In the genomic region with DNA sequence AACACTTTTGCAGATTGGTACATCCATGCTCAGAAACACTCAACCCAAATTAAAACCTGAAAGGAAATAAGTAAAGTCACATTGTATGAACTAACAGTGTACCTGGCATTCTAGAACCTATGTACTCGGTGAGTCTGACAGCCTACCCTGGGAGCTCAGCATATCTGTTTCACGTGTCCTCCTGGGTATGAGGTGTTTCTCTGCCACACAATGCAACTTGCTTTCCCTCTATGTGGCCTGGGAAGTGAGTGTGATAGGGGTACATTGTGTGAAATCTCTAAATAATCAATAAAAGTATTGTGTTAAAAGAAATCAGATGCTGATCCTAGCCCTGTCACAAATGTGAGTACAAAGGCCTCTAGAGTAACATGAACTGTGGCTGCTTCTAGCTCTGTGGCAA, we compare ENCODE assay signal across 16 mouse cellular contexts.
"Had no signal": no experiment of that assay in that cellular context is flagged by ENCODE, and none has a peak within 500 bp of the region (broad histone marks: within the 10 kb centered on the region; RNA-seq: fewer than 3 reads in every experiment).

No protein-coding gene starts in this region.

- H3K4me3 ChIP-seq: neural tube, embryonic 13.5 days; neural tube, embryonic 15.5 days; stomach, embryonic 15.5 days had no signal

- DNase-seq: retina, postnatal 1 day; right cerebral cortex, adult 18-20 months; right cerebral cortex, postnatal 14 days; right cerebral cortex, postnatal 25 days; right cerebral cortex, postnatal 4 days; spleen, adult 18-20 months; thymus, adult 18-20 months; thymus, adult 2 months; thymus, postnatal 14 days; thymus, postnatal 25 days; thymus, postnatal 36 days; thymus, postnatal 4 days had no signal

- H3K4me1 ChIP-seq: neural tube, embryonic 13.5 days; neural tube, embryonic 15.5 days; stomach, embryonic 15.5 days had no signal

- H3K9me3 ChIP-seq: neural tube, embryonic 13.5 days; neural tube, embryonic 15.5 days; stomach, embryonic 15.5 days had no signal

- H3K27ac ChIP-seq: neural tube, embryonic 13.5 days; neural tube, embryonic 15.5 days; stomach, embryonic 15.5 days; stomach, postnatal 0 days had no signal

- H3K4me2 ChIP-seq: neural tube, embryonic 13.5 days; neural tube, embryonic 15.5 days; stomach, embryonic 15.5 days had no signal

- H3K27me3 ChIP-seq: neural tube, embryonic 13.5 days; neural tube, embryonic 15.5 days; stomach, embryonic 15.5 days had no signal

- H3K9ac ChIP-seq: neural tube, embryonic 13.5 days; neural tube, embryonic 15.5 days; stomach, embryonic 15.5 days had no signal

- H3K36me3 ChIP-seq: neural tube, embryonic 13.5 days; neural tube, embryonic 15.5 days; stomach, embryonic 15.5 days had no signal
